Mouse (Mus musculus): ENCODE measurements around the gene Cacna1c.

DNA sequence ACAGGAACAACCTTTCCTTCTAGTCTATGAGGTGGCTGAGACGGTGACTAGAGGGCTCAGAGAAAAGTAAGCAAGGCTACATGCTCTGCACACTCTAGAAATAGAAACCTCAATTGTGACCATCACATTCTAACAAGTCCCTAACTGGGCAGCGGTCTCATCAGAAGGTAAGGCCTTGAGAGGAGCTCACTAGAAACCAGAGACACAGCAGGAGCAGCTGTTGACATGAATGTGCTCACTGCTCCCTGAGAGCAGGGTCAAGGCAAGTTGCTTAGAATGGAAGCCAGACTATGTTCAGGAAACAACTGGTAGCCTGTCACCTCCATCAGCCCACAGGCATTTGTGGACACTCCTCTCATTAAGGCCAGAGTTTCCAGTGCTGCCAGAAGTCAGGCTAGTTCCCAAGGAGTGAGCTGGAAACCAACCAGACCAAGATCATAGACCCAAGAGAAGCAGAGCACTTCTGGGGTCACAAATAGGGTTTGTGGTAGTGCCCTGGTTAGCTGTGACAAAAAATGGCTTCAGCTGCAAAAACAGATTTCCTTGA lies 196.8 kb downstream of the Cacna1c start:
- TF ChIP-seq POLR2A (IDR thresholded peaks at IDR 0.05; ENCODE audit: borderline replicate concordance, insufficient read depth, low read length) (no peak), CTCF (IDR thresholded peaks at IDR 0.05; ENCODE audit: borderline replicate concordance, insufficient read depth, low read depth, low read length) (no peak)
